Mouse (Mus musculus): Measurements from ENCODE around the gene Erc1.

Erc1 gene

GRCm38 (mm10) chr6:119803239-119803638, 44.7 kb downstream of the Erc1 start:
- DNase-seq = no peak

GRCm38 (mm10) chr6:119796911-119797486, 51.0 kb downstream of the Erc1 start:
- peak; percentile 68 for DNase-seq

- DNase-seq = no peak
Measured at GRCm38 (mm10) chr6:119796291-119796690, 51.7 kb downstream of the Erc1 start.

GRCm38 (mm10) chr6:119792562-119792961, 55.4 kb downstream of the Erc1 start:
- DNase-seq = peak; percentile 14

DNA sequence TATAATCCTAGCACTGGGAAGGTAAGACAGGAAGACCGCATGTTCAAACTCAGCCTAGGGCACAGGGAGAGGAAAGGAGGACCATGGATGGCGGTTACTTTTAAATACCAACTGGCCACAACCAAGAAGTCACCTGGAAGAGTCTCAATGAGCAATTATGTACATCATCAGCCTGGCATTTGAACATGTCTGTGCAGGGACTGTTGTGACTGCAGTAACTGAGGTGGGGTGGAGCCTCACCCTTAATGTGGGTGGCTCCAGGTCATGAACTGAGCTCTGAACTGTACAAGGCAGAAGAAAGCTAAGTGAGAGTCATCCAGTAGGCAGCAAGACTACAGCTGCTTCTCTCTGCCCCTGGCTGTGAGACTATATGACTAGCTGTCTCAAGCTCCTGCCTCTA, 65.6 kb downstream of the Erc1 start:
- DNase-seq = no peak

- DNase-seq = no peak
Measured at GRCm38 (mm10) chr6:119781109-119781508, 66.9 kb downstream of the Erc1 start.

GRCm38 (mm10) chr6:119768778-119769177, 79.2 kb downstream of the Erc1 start:
- DNase-seq = no peak

GRCm38 (mm10) chr6:119764355-119764754, 83.6 kb downstream of the Erc1 start:
- DNase-seq = no peak

- DNase-seq = no peak
Measured at GRCm38 (mm10) chr6:119759866-119760265, 88.1 kb downstream of the Erc1 start.

GRCm38 (mm10) chr6:119758490-119758889, 89.5 kb downstream of the Erc1 start:
- no peak for DNase-seq

- DNase-seq = no peak
Measured at GRCm38 (mm10) chr6:119757796-119758195, 90.2 kb downstream of the Erc1 start.

- DNase-seq = no peak
Measured at GRCm38 (mm10) chr6:119755866-119756265, 92.1 kb downstream of the Erc1 start.

- DNase-seq = no peak
Measured at GRCm38 (mm10) chr6:119749093-119749635, 98.8 kb downstream of the Erc1 start.

GRCm38 (mm10) chr6:119741861-119742260, 106.1 kb downstream of the Erc1 start:
- no peak for DNase-seq

- no peak for DNase-seq
Measured at GRCm38 (mm10) chr6:119740541-119740940, 107.4 kb downstream of the Erc1 start.

DNA sequence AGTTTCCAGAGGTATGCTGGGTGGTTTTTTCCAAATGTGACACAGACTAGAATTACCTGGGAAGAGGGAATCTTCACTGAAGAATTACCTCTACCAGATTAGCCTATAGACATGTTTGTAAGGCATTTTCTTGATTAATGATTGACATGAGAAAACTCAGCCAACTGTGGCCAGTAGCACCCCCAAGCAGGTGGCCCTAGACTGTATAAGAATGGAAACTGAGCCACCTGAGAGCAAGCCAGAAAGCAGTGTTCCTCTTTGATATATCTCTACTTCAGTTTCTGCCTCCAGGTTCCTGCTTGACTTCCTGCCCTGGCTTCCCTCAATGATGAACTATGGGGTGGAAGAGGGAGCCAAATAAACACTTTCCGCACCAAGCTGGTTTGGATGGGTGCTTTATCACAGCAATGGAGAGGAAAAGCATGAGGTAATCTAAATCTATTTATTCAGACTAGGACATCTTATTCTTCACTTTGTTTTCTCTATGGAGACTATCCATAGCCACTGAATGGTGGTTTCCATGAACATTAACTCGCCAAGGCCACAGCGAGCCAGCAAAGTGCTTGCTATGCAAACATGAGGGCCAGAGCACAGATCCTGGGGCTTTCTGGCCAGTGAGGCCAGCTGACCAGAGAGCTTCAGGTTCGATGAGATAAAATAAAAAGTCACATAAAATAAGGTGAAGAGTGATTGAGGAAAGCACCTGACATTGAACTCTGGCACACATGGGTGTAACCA, 109.2 kb downstream of the Erc1 start:
- DNase-seq = no peak

DNA sequence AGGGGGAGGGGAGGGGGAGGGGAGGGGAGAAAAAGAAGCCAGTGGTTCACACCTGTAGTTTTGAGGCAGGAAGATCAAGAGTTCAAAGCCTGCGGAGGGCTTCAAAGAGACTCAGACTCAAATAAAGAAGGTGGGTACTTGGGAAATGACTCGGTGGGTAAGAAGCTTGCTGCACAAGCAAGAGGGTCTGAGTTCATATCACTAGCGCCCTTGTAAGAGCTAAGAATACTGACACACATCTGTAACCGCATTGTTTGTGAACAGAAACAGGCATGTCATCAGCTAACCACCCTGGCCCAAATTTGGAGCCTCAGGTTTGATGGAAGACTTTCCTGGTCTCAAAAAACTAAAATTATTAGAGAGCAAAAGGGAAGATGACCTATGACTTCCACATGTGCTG, 110.3 kb downstream of the Erc1 start:
- DNase-seq = no peak

- DNase-seq = no peak
Measured at GRCm38 (mm10) chr6:119735937-119736336, 112.0 kb downstream of the Erc1 start.

DNA sequence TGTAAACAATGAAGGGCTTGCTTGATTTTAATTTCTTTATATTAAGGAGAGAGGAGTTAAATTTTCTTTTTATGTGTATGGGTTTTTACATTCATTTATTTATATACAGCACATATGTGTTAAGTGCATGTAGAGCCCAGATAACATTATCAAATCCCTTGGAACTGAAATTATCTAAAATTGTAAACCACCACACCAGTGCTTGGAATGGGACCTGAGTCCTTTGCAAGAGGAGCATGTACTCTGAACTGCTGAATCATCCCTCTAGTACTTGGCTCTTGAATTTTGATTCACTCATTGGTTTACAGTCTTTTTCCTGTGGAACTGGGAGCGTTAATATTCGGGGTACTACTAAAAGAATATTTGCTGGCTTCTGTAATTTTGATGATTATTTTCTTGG, 116.8 kb downstream of the Erc1 start:
- DNase-seq = no peak

GRCm38 (mm10) chr6:119715234-119715633, 132.7 kb downstream of the Erc1 start:
- DNase-seq = no peak

GRCm38 (mm10) chr6:119713961-119714360, 134.0 kb downstream of the Erc1 start:
- DNase-seq = no peak

- DNase-seq = no peak
Measured at GRCm38 (mm10) chr6:119712486-119712885, 135.5 kb downstream of the Erc1 start.

- DNase-seq = no peak
Measured at GRCm38 (mm10) chr6:119711649-119712305, 136.2 kb downstream of the Erc1 start.

DNA sequence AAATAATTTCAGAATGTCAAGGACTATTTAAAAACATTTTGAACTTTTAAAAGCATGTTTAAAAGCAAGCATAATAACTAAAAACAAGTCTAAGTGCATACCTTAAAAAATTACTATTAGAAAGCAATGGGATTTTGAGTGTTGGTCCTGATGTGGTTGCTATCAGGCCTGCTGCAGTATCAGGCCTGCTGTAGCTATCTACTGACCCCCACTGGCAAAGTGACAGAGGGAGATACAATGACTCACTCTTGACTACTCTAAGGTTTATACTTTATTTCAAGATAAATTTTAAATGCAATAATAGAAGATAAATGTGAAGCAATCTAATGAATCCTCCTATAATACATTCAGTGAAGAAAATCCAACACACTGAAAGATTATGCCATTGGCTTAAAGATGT, 138.4 kb downstream of the Erc1 start:
- no peak for DNase-seq
